In genomic region chr19:22930368-22930834, GRCm38 (mm10) we compare ENCODE assay signal across 8 mouse cellular contexts.
DNase-seq lines count a peak whose midpoint lies in the region; ATAC-seq lines count a peak whose summit lies in the region.

No protein-coding gene starts in this region.

- peak; percentile 55; the same call in 1 of the 2 replicates for ATAC-seq in forebrain, embryonic 16.5 days
- peak; percentile 86 for ATAC-seq in neural tube, embryonic 15.5 days (ENCODE audit: low FRiP score)
- ATAC-seq in megakaryocyte, adult 5-6 weeks (ENCODE audit: poor library complexity, severe bottlenecking) = no peak

- H3K9me3 ChIP-seq in forebrain, embryonic 16.5 days (ENCODE audit: control insufficient read depth, low read length) = no peaks in the 10 kb centered on the region
- no peaks in the 10 kb centered on the region for H3K9me3 ChIP-seq in neural tube, embryonic 15.5 days (replicated peaks)

- peaks cover 5% of the 10 kb centered on the region; the same call in 1 of the 2 replicates for H3K4me1 ChIP-seq in forebrain, embryonic 16.5 days (replicated peaks; ENCODE audit: control insufficient read depth, insufficient read depth, low read length)
- peaks cover 8% of the 10 kb centered on the region; the same call in 1 of the 2 replicates for H3K4me1 ChIP-seq in neural tube, embryonic 15.5 days

- H3K27ac ChIP-seq in forebrain, embryonic 16.5 days (ENCODE audit: low read length) = no peak overlapping the region
- H3K27ac ChIP-seq in neural tube, embryonic 15.5 days (replicated peaks) = peak overlapping the region; percentile 67

- intact Hi-C loops in left cerebral cortex, postnatal 4 days (cut with DNase I) = no loop called here

- no peaks in the 10 kb centered on the region for H3K27me3 ChIP-seq in forebrain, embryonic 16.5 days (replicated peaks; ENCODE audit: control insufficient read depth, insufficient read depth, low read length)
- no peaks in the 10 kb centered on the region for H3K27me3 ChIP-seq in neural tube, embryonic 15.5 days (replicated peaks)

- no peak overlapping the region for H3K4me2 ChIP-seq in forebrain, embryonic 16.5 days (ENCODE audit: low read length)
- H3K4me2 ChIP-seq in neural tube, embryonic 15.5 days = no peak overlapping the region

- DNase-seq in left cerebral cortex, postnatal 4 days = peak; percentile 63
- no peak for DNase-seq in left cerebral cortex, adult 11 months (ENCODE audit: low spot score)
- peak; percentile 66 for DNase-seq in brain, adult 2 months (ENCODE audit: low read depth, low spot score)
- peak; percentile 57 for DNase-seq in kidney, adult 9 months
- no peak for DNase-seq in thymus, postnatal 4 days

- WGBS in forebrain, embryonic 16.5 days = 52% methylated on average over 7 of the region's 7 CpGs
- WGBS in neural tube, embryonic 15.5 days = 56% methylated on average over 7 of the region's 7 CpGs

- no peak overlapping the region for H3K9ac ChIP-seq in forebrain, embryonic 16.5 days (replicated peaks; ENCODE audit: low read depth, low read length)
- H3K9ac ChIP-seq in neural tube, embryonic 15.5 days (replicated peaks) = no peak overlapping the region

- no peaks in the 10 kb centered on the region for H3K36me3 ChIP-seq in forebrain, embryonic 16.5 days (ENCODE audit: control insufficient read depth, insufficient read depth)
- H3K36me3 ChIP-seq in neural tube, embryonic 15.5 days = no peaks in the 10 kb centered on the region

- H3K4me3 ChIP-seq in forebrain, embryonic 16.5 days (replicated peaks; ENCODE audit: low read length) = no peak overlapping the region
- H3K4me3 ChIP-seq in neural tube, embryonic 15.5 days (replicated peaks) = no peak overlapping the region

Comparison
In these comparisons a context has a peak if more than half of its experiments do, and no peak if none do; other contexts are left out.
1. DNase-seq: peak in left cerebral cortex, postnatal 4 days (single experiment), brain, adult 2 months (single experiment) and kidney, adult 9 months (single experiment); none in left cerebral cortex, adult 11 months (single experiment) and thymus, postnatal 4 days (single experiment).